Mouse (Mus musculus) stomach, postnatal 0 days (tissue): ENCODE results near the gene Tmem63c.

ENCODE experiments used
- CTCF ChIP-seq: IDR thresholded peaks from 2 replicates; pipeline ENCODE4 v1.5.1; 2016; ENCODE audit warnings: antibody characterized with exemption, low read depth, mild to moderate bottlenecking, moderate library complexity
- EP300 ChIP-seq: optimal IDR thresholded peaks from 2 replicates; pipeline ENCODE3; 2016; ENCODE audit warnings: antibody characterized with exemption

- TF ChIP-seq CTCF, result no peak
- TF ChIP-seq EP300, result no peak
Observed at GRCm38 (mm10) chr12:87082797-87083196, 61.7 kb downstream of the Tmem63c start.
